Mouse (Mus musculus): Measurements from ENCODE around the gene Wwox.

- TF ChIP-seq CTCF (conservative IDR thresholded peaks at IDR 0.05 in 1 of 2, IDR thresholded peaks at IDR 0.05 in 1 of 2; ENCODE audit: low read depth in 2 of 2, low read length in 2 of 2): no peak
- no peak for TF ChIP-seq NELFE (IDR thresholded peaks at IDR 0.05; ENCODE audit: low read depth, low read length)
- no peak for TF ChIP-seq MAFK (IDR thresholded peaks at IDR 0.05; ENCODE audit: insufficient replicate concordance, low read length)
- TF ChIP-seq TBP (conservative IDR thresholded peaks at IDR 0.05; ENCODE audit: low read depth, low read length): no peak
- TF ChIP-seq POLR2A (IDR thresholded peaks at IDR 0.05; ENCODE audit: low read depth, low read length): no peak
- no peak for TF ChIP-seq MAZ (IDR thresholded peaks at IDR 0.05; ENCODE audit: low read depth, low read length)
- TF ChIP-seq MAX (IDR thresholded peaks at IDR 0.05; ENCODE audit: low read length): no peak
Measured at GRCm38 (mm10) chr8:115201726-115202125, 762.3 kb downstream of the Wwox start.
